Mouse (Mus musculus) liver, embryonic 15.5 days (tissue): Measurements from ENCODE around the gene Washc4. TPM values are rescaled to one million over a fixed set of nuclear protein-coding genes. Genes with fewer than 3 reads are reported as not detected.
A peak's percentile ranks its signal among the peaks of the same experiment; 100 is the strongest.

Experiments used
- ATAC-seq: fragments of 200-750 bp; cut with Nextera tagmentation; 2 replicates; pipeline ENCODE4 v1.8.0; 2017; ENCODE audit warnings: moderate number of reproducible peaks, mild to moderate bottlenecking, moderate library complexity; ENCODE audit not compliant: insufficient read depth
- H3K27ac ChIP-seq: fragments of 300-500 bp; sonication (generic); replicated peaks from 2 replicates; pipeline ENCODE4 v1.5.1; 2015; ENCODE audit warnings: mild to moderate bottlenecking, inconsistent platforms
- H3K27me3 ChIP-seq: fragments of 300-500 bp; sonication (generic); 2 replicates; pipeline ENCODE4 v1.6.1; 2015; ENCODE audit warnings: mild to moderate bottlenecking, inconsistent platforms
- H3K36me3 ChIP-seq: fragments of 300-500 bp; sonication (generic); replicated peaks from 2 replicates; pipeline ENCODE4 v1.6.1; 2015; ENCODE audit warnings: moderate library complexity, mild to moderate bottlenecking, inconsistent platforms
- H3K4me1 ChIP-seq: fragments of 300-500 bp; sonication (generic); replicated peaks from 2 replicates; pipeline ENCODE4 v1.6.1; 2015; ENCODE audit warnings: inconsistent platforms
- H3K4me2 ChIP-seq: fragments of 300-500 bp; sonication (generic); 2 replicates; pipeline ENCODE4 v1.6.1; 2015; ENCODE audit warnings: moderate library complexity, mild to moderate bottlenecking, inconsistent platforms
- H3K4me3 ChIP-seq: fragments of 300-500 bp; sonication (generic); replicated peaks from 2 replicates; pipeline ENCODE4 v1.5.1; 2015; ENCODE audit warnings: mild to moderate bottlenecking, inconsistent platforms
- H3K9ac ChIP-seq: fragments of 300-500 bp; sonication (generic); 2 replicates; pipeline ENCODE4 v1.6.1; 2015; ENCODE audit warnings: moderate library complexity, mild to moderate bottlenecking, inconsistent platforms
- H3K9me3 ChIP-seq: fragments of 300-500 bp; sonication (generic); replicated peaks from 2 replicates; pipeline ENCODE4 v1.6.1; 2016; ENCODE audit warnings: inconsistent platforms
- WGBS: fragments of 180-500 bp; shearing (Covaris S2); methylation state at CpG from one replicate; pipeline ENCODE4 v1.1.7; 2015; ENCODE audit warnings: mixed read lengths; ENCODE audit not compliant: insufficient replicate concordance; 5-methylcytosine and 5-hydroxymethylcytosine counted together
- polyA plus RNA-seq: library from polyadenylated mRNA; unstranded; fragments of >200 nt; fragmentation: Nextera tagmentation; extraction: Ambion mirVana; gene quantifications from 2 replicates; pipeline ENCODE4 v1.2.1, GENCODE M21; 2015

Gene Washc4
- polyA plus RNA-seq, 1 experiment from 2014 or later, result 10.5 TPM

DNA sequence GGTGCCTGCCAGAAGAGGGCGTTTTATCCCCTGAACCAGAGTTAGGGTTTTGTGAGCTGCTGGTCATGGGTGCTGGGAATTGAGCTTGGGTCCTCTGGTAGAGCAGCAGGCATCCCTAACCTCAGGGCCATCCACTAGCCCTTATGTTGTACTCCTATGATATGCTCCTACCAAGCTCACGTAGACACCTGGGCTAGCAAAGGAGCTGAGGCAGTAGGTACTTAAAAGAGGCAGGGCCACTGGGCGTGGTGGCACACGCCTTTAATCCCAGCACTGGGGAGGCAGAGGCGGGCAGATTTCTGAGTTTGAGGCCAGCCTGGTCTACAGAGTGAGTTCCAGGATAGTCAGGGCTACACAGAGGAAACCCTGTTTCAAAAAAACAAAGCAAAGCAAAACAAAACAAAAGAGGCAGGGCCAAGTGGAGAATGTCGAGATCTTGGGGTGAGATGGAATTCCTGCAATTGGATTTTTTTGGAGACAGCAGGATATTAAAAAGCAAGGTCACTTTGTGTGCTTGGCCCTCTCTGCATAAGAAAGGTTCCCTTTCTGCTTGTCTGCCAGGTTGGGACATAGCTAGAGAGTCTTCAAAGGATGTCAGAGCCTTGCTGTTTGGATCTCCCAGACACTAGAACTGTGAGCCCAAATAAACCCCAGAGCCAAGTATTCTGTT, 4.1 kb upstream of the Washc4 start:
- H3K27me3 ChIP-seq, result peaks cover 30% of the 10 kb centered on the region
- no peak overlapping the region for H3K9ac ChIP-seq
- H3K4me2 ChIP-seq, result no peak overlapping the region
- no peaks in the 10 kb centered on the region for H3K9me3 ChIP-seq
- H3K4me3 ChIP-seq, result no peak overlapping the region
- H3K27ac ChIP-seq, result no peak overlapping the region
- ATAC-seq, result no peak
- no peaks in the 10 kb centered on the region for H3K36me3 ChIP-seq
- WGBS, result 66% methylated on average over 6 of the region's 6 CpGs
- H3K4me1 ChIP-seq, result peaks cover 6% of the 10 kb centered on the region

- Histone ChIP-seq H3K36me3 (no peaks in the 10 kb centered on the region), H3K27ac (no peak overlapping the region), H3K4me3 (no peak overlapping the region), H3K9me3 (no peaks in the 10 kb centered on the region), H3K9ac (no peak overlapping the region), H3K4me2 (no peak overlapping the region), H3K27me3 (peaks cover 24% of the 10 kb centered on the region), H3K4me1 (peaks cover 12% of the 10 kb centered on the region)
- 47% methylated on average over 3 of the region's 3 CpGs for whole genome bisulfite sequencing
- no peak for ATAC-seq
Measured at GRCm38 (mm10) chr10:83540092-83540491, 3.5 kb upstream of the Washc4 start.

GRCm38 (mm10) chr10:83542241-83542640, 1.3 kb upstream of the Washc4 start:
- ATAC-seq, result no peak
- H3K27ac ChIP-seq, result no peak overlapping the region
- H3K9me3 ChIP-seq, result no peaks in the 10 kb centered on the region
- H3K27me3 ChIP-seq, result peaks cover 16% of the 10 kb centered on the region; the same call in 1 of the 2 replicates
- H3K4me2 ChIP-seq, result no peak overlapping the region
- H3K4me1 ChIP-seq, result peaks cover 16% of the 10 kb centered on the region
- H3K9ac ChIP-seq, result no peak overlapping the region
- WGBS, result 61% methylated on average over 7 of the region's 7 CpGs
- no peaks in the 10 kb centered on the region for H3K36me3 ChIP-seq
- no peak overlapping the region for H3K4me3 ChIP-seq

- H3K36me3 ChIP-seq, result peaks cover 5% of the 10 kb centered on the region
- H3K4me2 ChIP-seq, result peak overlapping the region; percentile 86
- H3K9me3 ChIP-seq, result no peaks in the 10 kb centered on the region
- H3K4me1 ChIP-seq, result peaks cover 16% of the 10 kb centered on the region
- WGBS, result under 1% methylated on average over 41 of the region's 41 CpGs
- peaks cover 11% of the 10 kb centered on the region; the same call in 1 of the 2 replicates for H3K27me3 ChIP-seq
- peak; percentile 86 for ATAC-seq
- H3K27ac ChIP-seq, result peak overlapping the region; percentile 84
- H3K4me3 ChIP-seq, result peak overlapping the region; percentile 95
- H3K9ac ChIP-seq, result peak overlapping the region; percentile 86
Measured at GRCm38 (mm10) chr10:83544103-83544479, 539 bp downstream of the Washc4 start.

- H3K9me3 ChIP-seq, result no peaks in the 10 kb centered on the region
- WGBS, result 64% methylated on average over 3 of the region's 3 CpGs
Measured at GRCm38 (mm10) chr10:83545341-83545740, 1.8 kb downstream of the Washc4 start.

DNA sequence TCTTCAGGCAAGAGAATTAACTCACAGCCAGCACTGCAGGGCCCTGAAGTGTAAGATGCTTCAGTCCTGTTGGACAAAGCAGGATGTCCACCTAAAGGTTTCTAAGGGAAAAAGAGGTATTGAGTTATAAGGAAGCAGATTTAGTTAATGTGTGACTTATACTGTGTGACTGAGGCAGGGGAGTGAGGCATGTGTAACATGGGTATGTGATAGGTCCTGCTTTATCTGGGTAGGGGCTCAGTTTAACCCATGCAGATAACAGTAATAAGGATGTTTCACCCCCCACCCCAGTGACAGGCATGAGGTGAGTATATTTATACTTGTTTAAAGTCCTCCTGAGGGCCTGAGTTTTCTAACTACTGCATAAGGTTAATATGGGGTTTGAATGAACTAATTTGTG, 19.5 kb downstream of the Washc4 start:
- no peaks in the 10 kb centered on the region for H3K27me3 ChIP-seq
- no peak overlapping the region for H3K4me2 ChIP-seq
- no peak overlapping the region for H3K4me3 ChIP-seq
- H3K9ac ChIP-seq, result no peak overlapping the region
- no peak overlapping the region for H3K27ac ChIP-seq
- H3K9me3 ChIP-seq, result no peaks in the 10 kb centered on the region
- no peaks in the 10 kb centered on the region for H3K4me1 ChIP-seq
- no peak for ATAC-seq
- H3K36me3 ChIP-seq, result peaks cover 74% of the 10 kb centered on the region

More at GRCm38 (mm10) chr10:83545341-83545740, 1.8 kb downstream of the Washc4 start:
- no peak for ATAC-seq
- H3K4me1 ChIP-seq, result peaks cover 16% of the 10 kb centered on the region
- H3K27ac ChIP-seq, result no peak overlapping the region
- H3K27me3 ChIP-seq, result peaks cover 7% of the 10 kb centered on the region; the same call in 1 of the 2 replicates
- peak overlapping the region; percentile 86; the same call in 1 of the 2 replicates for H3K4me2 ChIP-seq
- H3K36me3 ChIP-seq, result peaks cover 13% of the 10 kb centered on the region
- H3K9ac ChIP-seq, result no peak overlapping the region
- 0 out of 2 replicates have a peak overlapping the region, but pooled peaks have one; percentile 95 for H3K4me3 ChIP-seq

DNA sequence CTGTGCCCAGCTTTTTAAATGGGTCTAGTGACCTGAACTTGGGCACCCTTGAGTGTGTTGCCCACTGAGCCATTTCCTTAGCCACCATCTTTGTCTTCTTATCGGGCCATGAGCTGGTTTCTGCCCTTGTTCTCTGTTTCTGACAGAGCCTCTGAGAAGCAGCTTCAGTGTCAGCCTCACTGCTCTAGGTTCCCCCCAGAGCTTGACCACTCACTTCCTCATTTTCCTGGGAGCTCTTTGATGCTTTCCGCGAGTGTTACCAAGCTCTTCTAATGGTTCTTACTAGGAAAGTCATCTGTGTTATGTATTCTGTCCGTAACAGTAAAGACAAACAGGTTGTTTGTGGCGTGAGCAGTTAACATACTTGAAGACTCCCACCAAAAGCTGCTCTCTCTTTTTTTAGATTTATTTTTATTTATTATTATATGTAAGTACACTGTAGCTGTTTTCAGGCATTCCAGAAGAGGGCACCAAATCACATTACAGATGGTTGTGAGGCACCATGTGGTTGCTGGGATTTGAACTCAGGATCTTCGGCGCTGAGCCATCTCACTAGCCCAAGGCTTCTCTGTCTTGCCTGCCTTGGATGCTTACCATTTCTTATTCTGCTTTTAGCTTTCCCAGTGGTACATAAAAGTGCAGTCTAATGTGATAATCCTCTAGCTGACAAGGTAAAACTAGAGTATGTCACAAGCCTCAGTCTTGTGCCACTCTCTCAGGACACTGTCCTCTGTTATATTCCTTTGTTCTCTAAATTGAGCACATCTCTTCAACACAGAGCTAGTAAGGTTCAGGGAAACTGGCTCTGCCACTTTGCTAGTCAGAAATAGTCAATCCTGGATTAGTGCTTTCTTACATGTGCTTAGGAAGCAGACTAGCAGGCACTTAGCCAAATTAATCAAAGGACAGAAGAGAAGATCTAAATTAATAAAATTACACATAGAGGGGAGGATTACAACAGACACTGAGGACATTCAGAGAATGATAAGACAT, 22.2 kb downstream of the Washc4 start:
- 70% methylated on average over 7 of the region's 7 CpGs for WGBS
- H3K36me3 ChIP-seq, result peaks cover 72% of the 10 kb centered on the region
- no peak overlapping the region for H3K4me3 ChIP-seq
- no peak for ATAC-seq
- H3K9me3 ChIP-seq, result no peaks in the 10 kb centered on the region
- H3K9ac ChIP-seq, result no peak overlapping the region
- no peak overlapping the region for H3K4me2 ChIP-seq
- H3K27ac ChIP-seq, result no peak overlapping the region
- no peaks in the 10 kb centered on the region for H3K27me3 ChIP-seq
- H3K4me1 ChIP-seq, result no peaks in the 10 kb centered on the region

DNA sequence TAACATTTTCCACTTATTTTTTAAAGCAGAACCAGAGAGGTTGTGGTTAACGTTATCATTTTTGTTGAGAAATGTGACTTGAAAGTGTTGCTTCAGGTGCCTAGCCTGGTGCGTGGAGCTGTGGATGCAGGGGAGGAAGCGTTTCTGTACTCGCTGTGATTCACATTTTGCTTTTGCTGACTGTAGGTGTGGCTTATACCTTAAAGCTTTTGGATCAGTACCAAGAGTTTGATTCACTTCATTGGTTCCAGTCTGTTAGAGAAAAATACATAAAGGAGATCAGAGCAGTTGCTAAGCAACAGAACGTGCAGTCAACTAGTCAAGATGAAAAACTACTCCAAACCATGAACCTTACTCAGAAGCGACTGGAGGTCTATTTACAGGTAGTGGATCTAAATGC, 47.2 kb downstream of the Washc4 start:
- H3K9ac ChIP-seq, result no peak overlapping the region
- H3K36me3 ChIP-seq, result peaks cover 71% of the 10 kb centered on the region
- ATAC-seq, result no peak
- no peaks in the 10 kb centered on the region for H3K27me3 ChIP-seq
- no peaks in the 10 kb centered on the region for H3K9me3 ChIP-seq
- no peaks in the 10 kb centered on the region for H3K4me1 ChIP-seq
- H3K4me3 ChIP-seq, result no peak overlapping the region
- no peak overlapping the region for H3K27ac ChIP-seq
- 79% methylated on average over 6 of the region's 6 CpGs for WGBS
- no peak overlapping the region for H3K4me2 ChIP-seq

DNA sequence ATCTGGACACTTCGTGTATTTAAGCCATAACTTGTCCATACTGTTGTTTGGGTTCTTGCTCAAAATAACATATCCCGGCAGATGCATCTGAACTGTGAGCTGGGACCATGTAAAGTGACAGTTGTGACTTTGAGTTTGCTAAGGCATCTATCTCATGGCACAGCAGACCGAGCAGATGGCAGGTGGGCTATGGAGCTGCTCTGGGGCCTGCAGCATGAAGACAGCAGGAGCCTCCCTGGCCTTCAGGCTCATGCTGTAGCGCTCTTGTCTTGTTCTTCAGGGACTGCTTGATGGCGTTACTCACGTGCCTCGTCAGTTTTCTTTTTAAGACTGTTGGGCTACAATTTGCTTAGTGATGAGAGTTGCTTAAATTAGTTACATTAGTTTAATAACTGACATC, 49.1 kb downstream of the Washc4 start:
- Histone ChIP-seq H3K4me1 (no peaks in the 10 kb centered on the region), H3K9ac (no peak overlapping the region), H3K27ac (no peak overlapping the region), H3K36me3 (peaks cover 63% of the 10 kb centered on the region), H3K4me2 (no peak overlapping the region), H3K27me3 (no peaks in the 10 kb centered on the region), H3K4me3 (no peak overlapping the region), H3K9me3 (no peaks in the 10 kb centered on the region)
- WGBS, result 81% methylated on average over 7 of the region's 7 CpGs
- no peak for ATAC-seq

- Histone ChIP-seq H3K4me1 (no peaks in the 10 kb centered on the region), H3K4me2 (no peak overlapping the region), H3K36me3 (peaks cover 49% of the 10 kb centered on the region), H3K4me3 (no peak overlapping the region), H3K9me3 (no peaks in the 10 kb centered on the region), H3K9ac (no peak overlapping the region), H3K27ac (no peak overlapping the region), H3K27me3 (no peaks in the 10 kb centered on the region)
- ATAC-seq, result no peak
- 82% methylated on average over 5 of the region's 5 CpGs for WGBS
Measured at GRCm38 (mm10) chr10:83594526-83594925, 51.0 kb downstream of the Washc4 start.

DNA sequence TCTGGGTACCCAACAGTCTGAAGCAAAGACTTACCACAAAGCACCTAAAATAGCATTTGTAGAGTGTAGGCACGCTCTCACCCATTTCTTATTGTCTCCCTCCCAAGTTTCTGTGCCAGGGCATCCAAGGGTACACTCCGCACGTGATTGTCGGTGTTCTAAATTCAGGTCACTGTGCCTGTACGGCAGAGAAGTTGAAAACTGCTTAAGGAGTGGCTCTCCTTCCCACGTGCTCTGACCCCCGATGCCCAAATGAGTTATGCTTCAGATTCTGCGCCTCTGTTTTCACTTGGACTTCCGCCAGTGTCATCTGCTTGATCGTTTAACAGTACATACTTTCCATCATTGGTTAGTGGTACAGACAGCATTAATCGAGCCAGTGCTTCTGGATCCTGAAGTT, 57.1 kb downstream of the Washc4 start:
- H3K27ac ChIP-seq, result no peak overlapping the region
- H3K27me3 ChIP-seq, result no peaks in the 10 kb centered on the region
- H3K4me3 ChIP-seq, result no peak overlapping the region
- peaks cover 30% of the 10 kb centered on the region for H3K36me3 ChIP-seq
- WGBS, result 79% methylated on average over 11 of the region's 11 CpGs
- H3K9ac ChIP-seq, result no peak overlapping the region
- no peak overlapping the region for H3K4me2 ChIP-seq
- no peaks in the 10 kb centered on the region for H3K4me1 ChIP-seq
- H3K9me3 ChIP-seq, result no peaks in the 10 kb centered on the region
- no peak for ATAC-seq
